ENCODE assay signal across 8 mouse cellular contexts in genomic region chr12:91779004-91779365, GRCm38 (mm10). TPM values are rescaled to one million over a fixed set of nuclear protein-coding genes. Genes with fewer than 3 reads are reported as not detected.
DNase-seq lines count a peak whose midpoint lies in the region; ATAC-seq lines count a peak whose summit lies in the region.

No protein-coding gene starts in this region.

- H3K4me3 ChIP-seq in heart, embryonic 13.5 days: peak overlapping the region; percentile 78
- peak overlapping the region; percentile 64 for H3K4me3 ChIP-seq in kidney, embryonic 16.5 days (ENCODE audit: low read length)
- peak overlapping the region; percentile 80 for H3K4me3 ChIP-seq in liver, embryonic 11.5 days (ENCODE audit: low read depth, low read length)

- H3K27ac ChIP-seq in heart, embryonic 13.5 days (replicated peaks): no peak overlapping the region
- H3K27ac ChIP-seq in kidney, embryonic 16.5 days (ENCODE audit: low read length): peak overlapping the region; percentile 56
- no peak overlapping the region for H3K27ac ChIP-seq in liver, embryonic 11.5 days (ENCODE audit: low read depth, low read length)

- no peaks in the 10 kb centered on the region for H3K9me3 ChIP-seq in heart, embryonic 13.5 days
- H3K9me3 ChIP-seq in kidney, embryonic 16.5 days (ENCODE audit: low read length): no peaks in the 10 kb centered on the region
- no peaks in the 10 kb centered on the region for H3K9me3 ChIP-seq in liver, embryonic 11.5 days (ENCODE audit: control insufficient read depth, low read length)

- peaks cover 9% of the 10 kb centered on the region for H3K4me1 ChIP-seq in heart, embryonic 13.5 days
- peaks cover 13% of the 10 kb centered on the region for H3K4me1 ChIP-seq in kidney, embryonic 16.5 days (ENCODE audit: insufficient read depth, low read length)
- H3K4me1 ChIP-seq in liver, embryonic 11.5 days (replicated peaks; ENCODE audit: control insufficient read depth, insufficient read depth, low read length): peaks cover 37% of the 10 kb centered on the region

- H3K9ac ChIP-seq in heart, embryonic 13.5 days: peak overlapping the region; percentile 79
- H3K9ac ChIP-seq in kidney, embryonic 16.5 days (replicated peaks; ENCODE audit: low read length): peak overlapping the region; percentile 69
- peak overlapping the region; percentile 75 for H3K9ac ChIP-seq in liver, embryonic 11.5 days (ENCODE audit: low read depth, low read length)

- H3K4me2 ChIP-seq in heart, embryonic 13.5 days: peak overlapping the region; percentile 99
- H3K4me2 ChIP-seq in kidney, embryonic 16.5 days (replicated peaks; ENCODE audit: low read depth, low read length): peak overlapping the region; percentile 91
- H3K4me2 ChIP-seq in liver, embryonic 11.5 days: peak overlapping the region; percentile 93

- peak; percentile 84 for ATAC-seq in heart, embryonic 13.5 days (ENCODE audit: extremely low read depth, insufficient number of reproducible peaks, low FRiP score, low TSS enrichment)
- ATAC-seq in kidney, embryonic 16.5 days (ENCODE audit: low FRiP score, low TSS enrichment): peak; percentile 95
- ATAC-seq in liver, embryonic 11.5 days (replicated peaks; ENCODE audit: low FRiP score): peak; percentile 96

- no peaks in the 10 kb centered on the region for H3K36me3 ChIP-seq in heart, embryonic 13.5 days
- no peaks in the 10 kb centered on the region for H3K36me3 ChIP-seq in kidney, embryonic 16.5 days (ENCODE audit: insufficient read depth, low read length)
- no peaks in the 10 kb centered on the region for H3K36me3 ChIP-seq in liver, embryonic 11.5 days (ENCODE audit: control insufficient read depth, insufficient read depth, low read length)

- WGBS in heart, embryonic 13.5 days: under 1% methylated on average over 35 of the region's 35 CpGs
- 1% methylated on average over 33 of the region's 35 CpGs for WGBS in kidney, embryonic 16.5 days
- WGBS in liver, embryonic 11.5 days: 0% methylated on average over 35 of the region's 35 CpGs

- peaks cover 58% of the 10 kb centered on the region for H3K27me3 ChIP-seq in heart, embryonic 13.5 days (replicated peaks)
- no peaks in the 10 kb centered on the region for H3K27me3 ChIP-seq in kidney, embryonic 16.5 days (ENCODE audit: insufficient read depth, low read length)
- peaks cover 3% of the 10 kb centered on the region for H3K27me3 ChIP-seq in liver, embryonic 11.5 days (replicated peaks; ENCODE audit: control insufficient read depth, insufficient read depth, low read length)

- DNase-seq in CD4-positive, CD25-positive, alpha-beta regulatory T cell, adult 2 months (ENCODE audit: low read depth, low spot score): peak; percentile 82
- DNase-seq in c-Kit-positive CD71-negative TER-119-negative erythroid progenitor cells, embryonic 14.5 days (ENCODE audit: low read depth): peak; percentile 64
- peak; percentile 35 for DNase-seq in fibroblast of lung, adult 2 months (ENCODE audit: low read depth)
- DNase-seq in liver, embryonic 11.5 days (ENCODE audit: low spot score): peak; percentile 85
- DNase-seq in naive thymus-derived CD4-positive, alpha-beta T cell, adult 2 months (ENCODE audit: low read depth): peak; percentile 80
- DNase-seq in spleen, postnatal 4 days (ENCODE audit: low spot score in 2 of 2): peak; percentile 71 to 83

RNA-seq across cellular contexts. Expression of gene Ston2, which starts 9.2 kb away (rescaled TPM):
- polyA plus RNA-seq in heart, embryonic 13.5 days (2015; fragmentation: Nextera tagmentation; extraction: Ambion mirVana): 4.0 and 4.3 TPM in 2 replicates
- polyA plus RNA-seq in kidney, embryonic 16.5 days (2015; fragmentation: Nextera tagmentation; extraction: Ambion mirVana): 11.0 TPM in 2 replicates
- 29.1 and 33.6 TPM in 2 replicates for polyA plus RNA-seq in liver, embryonic 11.5 days (2014; fragmentation: Nextera tagmentation; extraction: Ambion mirVana)

Comparison
In these comparisons a context has a peak if more than half of its experiments do, and no peak if none do; other contexts are left out.
1. DNase-seq: peak in every context shown above with its lines; median percentile 85 in liver, embryonic 11.5 days; 82 in CD4-positive, CD25-positive, alpha-beta regulatory T cell, adult 2 months; 80 in naive thymus-derived CD4-positive, alpha-beta T cell, adult 2 months; 77 in spleen, postnatal 4 days; 64 in c-Kit-positive CD71-negative TER-119-negative erythroid progenitor cells, embryonic 14.5 days; 35 in fibroblast of lung, adult 2 months.